Mouse (Mus musculus) skeletal muscle tissue, adult 2 months (tissue): ENCODE data around the gene Tmem40.

Experiments used
- DNase-seq: peaks from one replicate; pipeline ENCODE4 v3.0.0-alpha.2; 2012; ENCODE audit warnings: low read depth, low spot score

Gene Tmem40

DNA sequence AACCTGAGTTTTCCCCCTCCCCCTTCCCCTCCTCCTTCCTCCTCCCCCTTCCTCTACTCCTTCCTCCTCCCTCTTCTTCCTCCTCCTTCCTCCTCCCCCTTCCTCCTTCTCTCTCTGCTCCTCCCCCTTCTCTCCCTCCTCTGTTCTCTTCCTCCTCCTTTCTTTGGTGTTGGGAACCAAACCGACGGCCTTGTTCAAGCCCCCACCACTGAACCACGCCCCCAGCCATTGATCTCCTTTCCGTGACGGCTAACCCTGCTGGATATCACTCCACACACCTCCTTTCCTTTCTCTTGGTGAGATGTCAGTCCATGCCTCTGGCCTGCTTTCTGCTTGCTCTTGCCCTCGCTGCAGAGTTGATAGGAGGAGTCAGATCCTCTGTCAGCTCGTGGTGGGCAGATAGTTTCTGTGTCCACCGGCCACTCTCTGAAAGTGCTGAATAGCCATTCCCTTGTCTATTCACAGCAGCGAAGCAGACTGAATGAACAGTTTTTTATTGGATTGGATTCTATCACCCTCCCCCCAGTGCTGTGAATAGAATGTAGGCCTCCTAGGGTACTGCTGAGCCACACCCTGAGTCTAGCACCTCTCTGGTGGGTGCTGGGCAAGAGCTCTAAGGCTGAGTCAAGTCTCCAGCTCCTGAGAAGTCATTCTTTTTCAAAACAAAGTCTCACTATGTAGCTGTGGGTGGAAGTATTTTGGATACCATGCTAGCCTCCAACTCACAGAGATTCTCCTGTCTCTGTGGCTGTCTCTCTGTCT is at the start of gene Tmem40:
Gene Tmem40 (minus strand): TSS at position 416 of the 762 bp plus-strand sequence.
- no peak for DNase-seq

DNA sequence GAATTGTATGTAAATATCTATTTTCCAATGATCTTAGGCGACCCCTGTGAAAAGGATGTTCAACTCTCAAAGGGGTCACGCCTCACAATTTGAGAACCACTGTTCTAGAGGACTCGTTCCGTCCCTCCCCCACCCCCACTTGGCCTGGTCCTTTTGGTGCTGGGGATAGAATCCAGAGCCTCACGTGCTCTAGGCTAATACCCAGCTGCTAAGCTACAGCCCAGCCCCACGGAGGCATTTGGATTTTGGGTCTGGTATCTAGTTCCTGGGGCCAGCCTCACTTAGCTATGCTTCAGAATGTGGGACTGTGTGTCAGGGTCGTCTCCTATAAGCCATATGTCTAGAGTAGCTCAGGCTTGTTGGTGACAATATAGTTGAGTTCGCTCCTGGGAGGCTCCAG is 49.4 kb upstream of the Tmem40 start:
- no peak for DNase-seq

DNA sequence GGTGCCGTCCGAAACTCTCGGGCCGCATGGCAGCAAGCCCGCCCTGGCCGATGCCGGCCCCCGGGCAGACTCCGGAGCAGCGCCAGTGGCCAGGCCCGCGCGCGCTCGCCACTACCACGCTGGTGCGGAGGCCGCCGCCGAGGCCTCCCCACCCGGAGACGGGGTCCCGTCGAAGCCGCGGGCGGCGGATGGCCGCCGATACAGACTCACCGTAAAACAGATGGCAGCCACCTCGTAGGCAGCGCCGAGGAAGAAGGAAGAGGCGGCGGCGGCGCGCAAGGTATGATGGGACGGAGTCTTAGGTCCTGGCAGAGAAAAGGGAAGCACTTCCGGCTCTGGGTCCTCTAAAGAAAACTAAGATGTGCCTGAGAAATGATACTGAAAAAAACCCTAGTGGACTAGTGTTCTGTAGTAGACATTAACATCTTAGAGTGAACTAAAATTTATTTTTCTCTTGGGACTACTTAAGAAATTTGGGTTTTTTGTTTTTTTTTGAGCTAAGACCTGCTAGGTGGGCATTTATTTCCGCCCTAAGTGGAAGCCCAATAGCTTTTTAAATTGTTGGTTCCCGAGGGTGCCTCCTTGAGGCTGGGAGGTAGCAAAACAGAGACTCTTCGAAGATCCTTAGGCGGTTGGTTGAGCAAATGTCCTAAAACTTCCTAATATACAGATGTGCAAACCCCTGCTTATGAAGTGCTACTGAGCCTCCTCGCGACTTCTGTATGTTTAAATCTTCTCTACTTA is 46.5 kb upstream of the Tmem40 start, which contains the start of gene Rpl32:
Gene Rpl32 (minus strand): TSS at position 260 of the 744 bp plus-strand sequence.
- peak; percentile 81 for DNase-seq

DNA sequence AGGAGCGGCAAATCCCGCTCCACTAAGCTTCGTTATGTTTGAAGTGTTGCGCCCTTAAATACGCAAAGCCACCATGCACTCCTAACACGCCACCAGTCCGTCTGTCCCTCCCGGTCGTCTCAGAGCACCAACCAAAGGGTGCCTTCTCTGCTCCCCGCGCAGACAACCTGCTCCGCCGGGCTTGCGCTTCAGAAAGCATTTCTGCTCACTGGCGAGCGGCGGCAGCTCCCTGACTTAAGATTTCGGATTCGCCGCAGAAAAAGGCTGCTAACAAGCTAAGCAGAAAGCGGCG is 45.9 kb upstream of the Tmem40 start:
- no peak for DNase-seq

DNA sequence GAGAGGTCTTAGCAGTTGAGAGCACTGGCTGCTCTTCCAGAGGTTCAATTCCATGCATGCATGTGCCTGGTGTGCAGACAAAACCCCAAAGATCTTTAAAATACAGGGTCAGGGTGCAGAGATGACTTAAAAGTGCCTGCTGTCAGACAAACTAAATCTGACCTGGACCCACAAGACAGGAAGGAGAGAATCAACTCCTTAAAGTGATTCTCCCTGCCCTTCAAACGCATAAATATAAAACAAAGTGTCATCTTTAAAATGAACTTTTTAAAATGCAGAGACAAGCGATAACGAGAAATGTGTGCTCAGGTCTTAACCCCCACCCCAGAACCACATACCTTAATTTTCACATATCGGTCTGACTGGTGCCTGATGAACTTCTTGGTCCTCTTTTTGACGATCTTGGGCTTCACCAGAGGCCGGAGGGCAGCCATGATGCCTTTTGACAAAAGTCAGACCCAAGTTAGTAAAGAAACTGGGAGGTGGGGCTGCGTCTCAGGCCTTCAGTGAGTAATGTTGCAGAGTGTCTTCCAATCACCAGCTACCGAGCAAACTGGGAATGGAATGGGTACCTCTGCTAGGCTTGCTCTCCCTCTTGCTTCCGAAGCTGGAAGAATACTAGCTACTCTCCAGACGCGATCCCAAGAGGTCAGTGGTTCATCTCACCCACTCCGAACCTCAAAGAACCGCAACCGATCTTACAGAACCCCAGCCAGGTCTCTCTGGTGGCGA is 45.4 kb upstream of the Tmem40 start:
- no peak for DNase-seq

DNA sequence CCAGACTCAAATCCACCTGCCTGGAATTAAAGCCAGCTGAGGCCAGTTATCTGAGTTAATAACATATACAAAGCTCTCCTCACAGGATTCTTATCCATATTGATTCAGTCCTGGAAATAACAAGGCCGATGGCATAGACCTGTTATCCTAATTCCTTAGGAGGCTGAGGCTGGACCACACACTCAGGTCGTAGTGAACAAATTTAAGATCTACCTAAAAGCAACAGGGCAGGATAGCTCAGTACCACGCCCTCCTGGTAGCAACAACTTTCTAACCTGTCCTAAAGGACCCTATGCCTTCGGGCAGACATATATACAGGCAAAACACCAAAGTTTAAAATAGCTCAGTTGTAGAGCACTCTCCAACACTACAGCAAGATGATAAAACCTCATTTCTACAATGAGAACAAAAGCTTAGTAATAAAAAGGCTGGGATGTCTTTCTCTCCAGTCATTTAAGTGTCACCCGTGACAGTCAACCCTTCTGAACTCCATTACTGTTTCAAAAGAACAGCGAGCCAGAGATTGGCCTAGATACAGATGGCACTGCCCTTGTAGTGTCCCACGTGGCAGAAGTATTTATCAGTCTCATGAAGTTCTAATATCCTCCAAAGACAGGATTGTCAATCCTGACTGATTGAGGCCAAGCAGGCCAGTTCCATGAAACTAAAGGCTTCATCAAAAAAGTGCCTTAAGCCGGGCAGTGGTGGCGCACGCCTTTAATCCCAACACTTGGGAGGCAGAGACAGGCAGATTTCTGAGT is 42.4 kb upstream of the Tmem40 start:
- no peak for DNase-seq

DNA sequence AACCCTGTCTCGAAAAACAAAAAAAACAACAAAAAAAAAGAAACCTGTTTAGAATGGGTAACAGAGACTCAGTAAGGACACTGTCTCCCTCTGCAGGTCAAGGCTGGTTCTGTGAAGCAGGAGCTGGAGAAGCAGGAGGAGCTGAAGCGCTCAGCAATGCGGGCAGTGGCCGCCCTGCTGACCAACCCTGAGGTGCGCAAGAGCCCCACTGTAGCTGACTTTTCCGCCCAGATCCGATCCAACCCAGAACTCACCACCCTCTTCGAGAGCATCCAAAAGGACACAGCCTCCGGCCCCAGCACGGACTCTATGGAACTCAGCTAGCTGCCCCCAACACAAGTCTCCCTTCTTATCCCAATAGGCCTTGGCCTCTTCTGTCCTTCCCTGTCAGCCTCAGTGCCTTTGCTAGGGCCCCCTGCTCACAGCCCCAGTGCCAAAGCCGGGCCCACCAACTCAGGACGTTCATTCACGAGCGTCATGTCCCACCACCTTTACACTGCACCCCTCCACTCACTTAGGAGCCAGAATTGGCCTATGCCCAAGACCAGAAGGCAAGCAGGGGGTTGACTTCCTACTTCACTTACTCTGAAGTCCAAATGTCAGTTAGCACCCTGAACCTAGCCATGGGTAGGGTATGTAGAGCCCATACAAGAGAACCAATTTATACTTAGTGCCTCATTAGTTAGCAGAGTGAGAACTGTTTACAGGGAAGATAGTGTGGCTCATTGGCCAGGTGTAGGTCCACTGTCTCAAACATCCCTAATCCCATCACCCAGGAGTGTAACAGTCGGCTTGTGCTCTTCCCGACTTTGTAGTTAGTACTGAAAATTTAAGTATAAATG is 41.6 kb upstream of the Tmem40 start:
- DNase-seq: peak; percentile 36

DNA sequence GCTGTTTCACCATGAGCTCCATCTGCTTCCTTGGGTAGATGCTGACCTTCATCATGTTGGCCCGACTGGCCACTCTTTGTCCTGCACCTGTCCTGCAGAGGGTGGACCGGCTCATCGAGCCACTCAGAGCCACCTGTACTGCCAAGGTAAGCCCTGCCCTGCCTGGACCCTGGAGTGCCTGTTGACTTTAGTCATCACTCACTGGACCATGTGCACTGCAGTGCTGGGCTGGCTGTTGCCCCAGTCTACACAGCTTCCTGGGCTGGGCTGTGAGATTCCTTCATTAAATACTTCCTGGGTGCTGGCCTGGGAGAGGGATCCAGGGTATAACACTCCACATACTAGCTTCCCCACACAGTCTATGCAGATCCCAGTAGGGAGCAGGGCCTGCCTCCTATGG is 39.6 kb upstream of the Tmem40 start:
- no peak for DNase-seq

DNA sequence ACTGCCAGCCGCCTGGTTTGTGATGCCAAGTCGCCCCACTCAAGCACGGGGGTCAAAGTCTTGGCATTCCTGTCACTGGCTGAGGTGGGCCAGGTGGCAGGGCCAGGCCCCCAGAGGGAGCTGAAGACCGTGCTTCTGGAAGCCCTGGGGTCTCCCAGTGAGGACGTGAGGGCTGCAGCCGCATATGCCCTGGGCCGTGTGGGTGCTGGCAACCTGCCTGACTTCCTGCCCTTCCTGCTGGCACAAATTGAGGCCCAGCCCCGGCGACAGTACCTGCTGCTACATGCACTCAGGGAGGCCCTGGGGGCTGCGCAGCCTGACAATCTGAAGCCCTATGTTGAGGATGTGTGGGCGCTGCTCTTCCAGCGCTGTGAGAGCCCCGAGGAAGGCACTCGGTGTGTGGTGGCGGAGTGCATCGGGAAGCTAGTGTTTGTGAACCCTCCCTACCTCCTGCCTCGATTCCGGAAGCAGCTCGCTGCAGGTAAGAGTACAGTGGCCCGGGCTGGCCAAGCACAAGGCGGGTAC is 30.5 kb upstream of the Tmem40 start:
- DNase-seq: no peak

DNA sequence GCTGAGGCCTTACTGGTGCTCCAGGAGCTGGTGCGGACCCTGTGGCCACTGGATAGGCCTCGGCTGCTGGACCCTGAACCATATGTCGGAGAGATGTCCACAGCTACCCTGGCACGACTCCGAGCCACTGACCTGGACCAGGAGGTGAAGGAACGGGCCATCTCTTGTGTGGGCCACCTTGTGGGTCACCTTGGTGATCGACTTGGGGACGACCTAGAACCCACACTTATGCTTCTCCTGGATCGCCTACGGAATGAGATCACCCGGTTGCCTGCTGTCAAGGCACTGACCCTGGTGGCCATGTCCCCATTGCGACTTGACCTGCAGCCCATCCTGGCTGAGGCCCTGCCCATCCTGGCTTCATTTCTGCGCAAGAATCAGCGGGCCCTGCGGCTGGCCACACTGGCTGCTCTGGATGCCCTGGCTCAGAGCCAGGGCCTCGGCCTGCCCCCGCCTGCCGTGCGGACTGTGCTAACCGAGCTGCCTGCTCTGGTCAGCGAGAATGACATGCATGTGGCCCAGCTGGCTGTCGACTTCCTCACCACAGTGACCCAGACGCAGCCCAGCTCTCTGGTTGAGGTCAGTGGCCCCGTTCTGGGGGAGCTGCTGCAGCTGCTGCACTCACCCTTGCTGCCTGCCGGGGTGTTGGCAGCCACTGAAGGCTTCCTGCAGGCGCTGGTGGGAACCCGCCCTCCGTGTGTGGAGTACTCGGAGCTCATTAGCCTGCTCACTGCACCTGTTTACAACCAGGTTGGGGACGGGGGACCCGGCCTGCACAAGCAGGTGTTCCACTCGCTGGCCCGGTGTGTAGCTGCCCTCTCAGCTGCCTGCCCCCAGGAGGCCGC is 29.9 kb upstream of the Tmem40 start:
- DNase-seq: peak; percentile 82

DNA sequence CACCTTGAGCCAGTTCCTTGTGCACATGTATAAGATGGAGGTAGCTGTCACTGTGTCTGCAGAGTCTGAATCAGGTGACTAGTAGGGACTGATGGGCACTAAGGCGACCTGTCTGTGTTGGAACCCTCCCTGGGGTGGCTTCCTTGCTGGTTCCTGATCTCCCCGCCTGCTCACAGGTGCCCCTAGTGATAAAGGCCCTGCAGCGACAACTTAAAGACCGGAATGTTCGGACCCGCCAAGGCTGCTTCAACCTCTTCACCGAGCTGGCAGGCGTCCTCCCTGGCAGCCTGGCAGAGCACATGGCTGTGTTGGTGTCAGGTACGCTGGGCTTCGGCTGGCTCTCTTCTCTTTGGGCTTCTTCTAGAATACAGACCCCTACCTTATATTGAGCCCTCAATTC is 28.8 kb upstream of the Tmem40 start:
- DNase-seq: no peak

DNA sequence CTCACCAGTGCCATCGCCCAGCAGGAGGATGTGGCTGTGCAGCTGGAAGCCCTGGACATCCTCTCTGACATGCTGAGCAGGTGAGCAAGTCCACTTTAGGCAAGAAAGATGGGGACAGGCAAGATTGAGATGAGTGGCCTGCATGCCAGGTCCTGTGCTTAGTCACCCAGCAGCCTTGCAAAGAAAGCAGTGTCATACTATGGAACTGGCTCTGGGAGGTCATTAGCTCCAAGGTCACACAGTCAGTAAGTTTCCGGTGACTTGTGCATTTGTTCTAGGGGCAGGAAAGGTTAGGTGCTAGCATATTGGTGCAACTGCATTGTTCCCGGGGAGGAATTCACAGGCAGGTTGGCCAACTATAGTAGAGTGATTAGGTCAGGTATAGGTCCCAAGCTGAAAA is 20.6 kb upstream of the Tmem40 start:
- DNase-seq: no peak

DNA sequence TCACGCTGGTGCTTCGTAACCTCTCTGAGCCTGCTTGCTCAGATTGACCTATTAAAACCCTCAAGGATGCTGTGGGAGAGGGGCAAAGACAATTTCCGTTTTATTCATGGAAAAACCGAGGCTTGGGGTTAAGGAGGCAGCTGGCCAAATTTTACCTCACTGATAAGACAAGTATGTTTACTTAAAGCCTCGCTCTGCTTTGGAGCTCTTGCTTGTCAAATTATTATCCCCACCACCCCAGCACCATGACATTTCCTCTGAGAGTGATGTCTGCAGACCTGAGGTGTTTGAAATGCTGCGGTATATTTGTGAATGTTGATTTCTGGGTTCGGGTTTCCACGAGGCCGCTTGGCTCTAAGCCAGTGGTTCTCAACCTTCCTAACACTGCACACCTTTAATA is 14.2 kb upstream of the Tmem40 start:
- DNase-seq: peak; percentile 27

DNA sequence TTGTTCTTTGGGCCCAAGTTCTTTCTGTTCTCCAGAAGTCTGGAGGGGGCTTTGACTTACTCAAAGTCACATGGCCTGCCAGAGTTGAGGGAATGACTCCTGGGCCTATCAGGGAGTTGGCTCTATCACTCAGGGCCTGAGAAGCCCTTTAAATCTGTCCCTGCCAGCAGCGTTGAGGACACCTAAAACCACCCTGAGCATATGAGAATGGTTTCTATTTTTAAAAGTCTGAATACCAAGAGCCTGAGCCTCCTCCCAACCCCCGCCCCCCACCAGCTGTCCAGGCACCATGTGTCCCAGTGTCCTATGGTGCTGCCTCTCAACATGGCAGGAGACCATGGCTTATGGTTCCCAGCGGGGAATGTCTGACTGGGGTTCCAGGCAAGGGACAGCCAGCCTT is 13.6 kb upstream of the Tmem40 start:
- peak; percentile 91 for DNase-seq

DNA sequence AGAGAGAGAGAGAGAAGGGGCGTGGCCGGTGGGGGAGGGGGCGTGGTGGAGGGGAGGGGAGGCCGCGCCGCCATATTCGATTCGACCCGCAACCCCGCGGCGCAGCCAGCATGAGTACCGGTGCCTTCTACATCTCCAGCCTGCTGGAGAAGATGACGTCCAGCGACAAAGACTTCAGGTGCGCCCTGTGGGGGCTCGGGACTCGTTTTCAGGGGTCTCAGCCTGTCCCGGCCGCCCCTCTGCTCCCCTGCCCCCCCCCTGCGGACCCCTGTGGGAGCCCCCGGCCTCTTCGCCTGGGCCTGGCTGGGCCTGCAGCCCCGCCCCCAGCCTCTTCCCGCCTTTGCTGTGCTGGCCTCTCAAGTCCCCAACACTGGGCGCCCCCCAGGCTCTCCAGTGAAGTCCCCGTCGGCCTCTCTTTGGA is 12.3 kb upstream of the Tmem40 start, which contains the start of gene Cand2:
Gene Cand2 (plus strand): TSS at position 38 of the 421 bp plus-strand sequence.
- DNase-seq: peak; percentile 29

DNA sequence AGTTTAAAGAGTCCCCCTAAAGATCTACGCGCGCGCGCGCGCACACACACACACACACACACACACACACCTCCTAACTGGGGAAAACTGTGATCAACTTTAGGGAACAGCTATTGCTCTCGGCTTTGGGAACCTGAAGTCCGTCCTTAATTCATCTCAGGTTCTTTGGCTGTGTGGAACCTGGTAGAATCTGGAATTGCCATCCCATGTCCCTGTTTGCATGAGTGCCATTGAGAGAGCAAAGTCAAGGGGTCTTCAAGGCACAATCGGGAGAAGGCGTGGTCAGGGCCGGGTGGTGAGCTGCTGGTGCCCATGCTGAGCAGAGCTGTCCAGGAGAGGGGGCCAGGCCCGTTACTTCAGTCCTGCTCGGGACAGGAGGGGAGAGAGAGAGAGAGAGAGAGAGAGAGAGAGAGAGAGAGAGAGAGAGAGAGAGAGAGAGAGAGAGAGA is 11.8 kb upstream of the Tmem40 start:
- DNase-seq: no peak

DNA sequence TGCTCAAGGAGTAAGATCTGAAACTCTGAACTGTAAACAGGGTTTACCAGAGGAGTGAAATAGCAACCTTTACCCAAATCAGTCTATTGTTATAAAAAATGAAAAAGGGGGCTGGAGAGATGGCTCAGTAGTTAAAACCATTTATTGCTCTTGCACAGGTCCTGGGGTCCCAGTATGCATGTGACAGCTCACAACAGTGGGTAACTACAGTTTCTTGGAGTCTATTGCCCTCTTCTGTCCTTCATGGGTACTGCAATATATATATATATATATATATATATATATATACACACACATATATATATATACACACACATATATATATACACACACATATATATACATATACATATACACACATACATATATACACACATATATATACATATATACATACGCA is 10.4 kb upstream of the Tmem40 start:
- DNase-seq: no peak

DNA sequence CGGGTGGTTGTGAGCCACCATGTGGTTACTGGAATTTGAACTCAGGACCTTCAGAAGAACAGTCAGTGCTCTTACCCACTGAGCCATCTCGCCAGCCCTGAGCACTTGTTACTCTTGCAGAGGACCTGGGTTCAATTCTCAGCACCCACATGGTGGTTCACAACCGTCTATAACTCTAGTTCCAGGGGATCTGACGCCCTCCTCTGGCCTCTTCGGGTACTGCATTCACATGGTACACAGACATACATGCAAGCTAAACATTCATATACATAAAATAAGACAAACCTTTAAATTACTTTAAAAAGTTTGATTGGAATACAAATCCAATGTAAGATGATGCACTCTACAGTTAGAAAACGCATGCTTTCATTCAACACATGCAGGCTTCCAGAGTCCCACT is 10.0 kb upstream of the Tmem40 start:
- no peak for DNase-seq

DNA sequence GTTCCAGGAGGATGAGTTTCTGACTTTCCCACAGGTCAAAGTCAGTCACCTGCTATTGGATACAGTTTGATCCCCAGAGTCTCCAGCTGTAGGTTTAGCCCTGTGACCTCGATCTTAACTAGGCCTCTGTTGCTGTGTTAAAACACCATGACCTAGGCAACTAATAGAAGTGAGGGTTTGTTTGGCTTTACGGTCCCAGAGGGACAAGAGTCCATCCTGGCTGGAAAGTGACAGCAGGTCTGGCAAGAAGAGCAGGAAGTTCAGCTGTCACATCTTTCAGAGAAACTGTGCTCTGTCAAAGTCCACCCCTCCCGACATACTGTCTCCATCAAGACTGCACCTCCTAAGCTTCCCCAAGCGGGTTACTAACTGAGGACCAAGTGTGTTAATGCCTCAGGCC is 8.6 kb upstream of the Tmem40 start:
- no peak for DNase-seq
